Mouse (Mus musculus) macrophage (primary cell): ENCODE results near the gene Osbpl10. TPM values are rescaled to one million over a fixed set of nuclear protein-coding genes. Genes with fewer than 3 reads are reported as not detected.

Experiments
- H3K27ac ChIP-seq: fragments of 350-480 bp; formaldehyde crosslinking; 2 replicates; pipeline ENCODE4 v1.9.0; 2021
- H3K36me3 ChIP-seq: fragments of 350-480 bp; formaldehyde crosslinking; 2 replicates; pipeline ENCODE4 v1.9.0; 2021; ENCODE audit errors: inconsistent target
- H3K4me3 ChIP-seq: fragments of 350-480 bp; formaldehyde crosslinking; 2 replicates; pipeline ENCODE4 v1.9.0; 2021; ENCODE audit errors: inconsistent target
- H3K79me2 ChIP-seq: fragments of 350-480 bp; formaldehyde crosslinking; 2 replicates; pipeline ENCODE4 v1.9.0; 2021; ENCODE audit errors: inconsistent target
- WGBS: methylation state at CpG from one replicate; pipeline ENCODE4 v1.1.7; 2026; ENCODE audit warnings: inconsistent platforms; ENCODE audit not compliant: missing documents; 5-methylcytosine and 5-hydroxymethylcytosine counted together
- polyA plus RNA-seq: library from polyadenylated mRNA; stranded (reverse); fragments of 250-400 nt; gene quantifications from 3 replicates; pipeline ENCODE4 v1.2.4, GENCODE M21; 2018; ENCODE audit warnings: inconsistent platforms

Osbpl10 gene
- polyA plus RNA-seq, 1 experiment from 2014 or later: not detected

DNA sequence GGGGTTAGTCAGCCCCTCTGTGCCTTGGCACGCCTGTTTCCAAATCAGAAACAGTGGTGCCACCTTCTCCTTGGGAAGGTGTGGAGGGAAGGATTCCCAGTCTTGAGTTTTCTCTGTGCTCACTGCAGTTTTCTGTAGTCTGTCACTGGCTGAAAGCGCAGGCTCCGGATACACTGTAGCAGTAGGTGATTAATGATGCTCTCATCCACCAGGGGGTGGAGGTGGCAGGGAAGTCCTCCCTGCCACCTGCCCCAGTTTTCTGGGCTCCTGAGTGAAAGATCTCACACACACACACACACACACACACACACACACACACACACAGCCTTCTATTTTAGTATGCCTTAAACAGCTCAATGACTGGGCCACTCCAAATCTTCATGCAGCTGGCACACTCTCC is 73.6 kb downstream of the Osbpl10 start:
- WGBS: 85% methylated on average over 3 of the region's 3 CpGs
- no peak overlapping the region for H3K4me3 ChIP-seq
- H3K36me3 ChIP-seq: no peaks in the 10 kb centered on the region
- no peaks in the 10 kb centered on the region for H3K79me2 ChIP-seq
- no peak overlapping the region for H3K27ac ChIP-seq

GRCm38 (mm10) chr9:115053779-115054178 is 75.4 kb downstream of the Osbpl10 start:
- H3K4me3 ChIP-seq: no peak overlapping the region
- no peaks in the 10 kb centered on the region for H3K79me2 ChIP-seq
- 90% methylated on average over 14 of the region's 14 CpGs for WGBS
- H3K36me3 ChIP-seq: no peaks in the 10 kb centered on the region
- no peak overlapping the region for H3K27ac ChIP-seq

DNA sequence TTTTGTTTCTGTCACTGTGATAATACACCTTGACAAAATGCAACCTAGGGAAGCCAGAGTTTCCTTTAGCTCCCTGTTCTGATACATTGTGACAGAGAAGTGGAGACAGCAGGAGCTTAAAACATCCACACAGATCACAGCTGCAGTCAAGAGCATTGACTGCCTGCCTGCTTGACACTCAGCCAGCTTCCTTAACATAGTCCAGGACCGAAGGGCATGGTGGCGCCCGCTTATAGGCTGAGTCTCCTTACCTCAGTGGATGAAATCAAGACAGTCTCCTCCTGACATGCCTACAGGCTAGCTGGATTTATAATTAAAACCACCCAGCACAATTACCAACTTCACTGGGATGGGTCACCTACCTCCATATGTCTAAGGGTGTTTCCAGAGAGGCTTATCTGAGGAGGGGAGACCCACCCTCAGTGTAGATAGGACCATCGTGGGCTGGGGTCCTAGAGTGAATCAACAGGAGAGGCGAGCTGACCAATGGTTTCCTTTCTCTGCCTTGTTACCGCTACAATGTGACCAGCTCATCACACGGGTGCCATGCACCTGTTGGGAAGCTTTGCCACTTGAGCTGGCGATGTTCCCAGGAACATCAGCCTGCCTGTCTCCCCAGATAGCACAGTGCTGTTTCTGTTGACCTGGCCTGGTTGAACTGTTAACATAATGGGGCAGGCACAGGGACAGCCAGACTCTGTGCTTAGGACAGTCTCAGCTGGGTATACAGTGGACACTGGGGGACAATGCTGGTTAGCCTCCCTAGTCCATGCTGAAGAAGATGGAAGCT is 76.9 kb downstream of the Osbpl10 start:
- WGBS: 88% methylated on average over 8 of the region's 8 CpGs

GRCm38 (mm10) chr9:115058806-115059205 is 80.4 kb downstream of the Osbpl10 start:
- Histone ChIP-seq H3K27ac (no peak overlapping the region), H3K79me2 (no peaks in the 10 kb centered on the region), H3K4me3 (no peak overlapping the region), H3K36me3 (no peaks in the 10 kb centered on the region)
- WGBS: 90% methylated on average over 5 of the region's 5 CpGs

More for the DNA sequence above, 76.9 kb downstream of the Osbpl10 start:
- Histone ChIP-seq H3K79me2 (no peaks in the 10 kb centered on the region), H3K4me3 (no peak overlapping the region), H3K27ac (no peak overlapping the region), H3K36me3 (no peaks in the 10 kb centered on the region)

DNA sequence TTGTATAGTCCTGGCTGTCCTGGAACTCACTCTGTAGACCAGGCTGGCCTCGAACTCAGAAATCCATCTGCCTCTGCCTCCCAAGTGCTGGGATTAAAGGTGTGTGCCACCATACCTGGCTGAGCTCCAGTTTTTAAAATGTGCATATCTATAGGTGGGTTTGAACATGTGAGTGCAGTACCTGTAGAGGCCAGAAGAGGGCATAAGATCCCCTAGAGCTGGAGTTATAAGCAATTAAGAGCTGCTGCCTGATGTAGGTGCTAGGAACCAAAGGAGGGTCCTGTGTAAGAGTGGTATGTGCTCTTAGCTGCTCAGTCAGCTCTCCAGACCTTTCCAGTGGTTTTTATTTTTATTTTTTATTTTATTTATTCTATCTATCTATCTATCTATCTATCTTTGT is 86.5 kb downstream of the Osbpl10 start:
- WGBS: 88% methylated on average over 1 of the region's 1 CpGs
- Histone ChIP-seq H3K79me2 (no peaks in the 10 kb centered on the region), H3K4me3 (no peak overlapping the region), H3K27ac (no peak overlapping the region), H3K36me3 (no peaks in the 10 kb centered on the region)

GRCm38 (mm10) chr9:115067071-115067470 is 88.7 kb downstream of the Osbpl10 start:
- Histone ChIP-seq H3K27ac (no peak overlapping the region), H3K36me3 (no peaks in the 10 kb centered on the region), H3K4me3 (no peak overlapping the region), H3K79me2 (no peaks in the 10 kb centered on the region)
- 36% methylated on average over 6 of the region's 9 CpGs for WGBS

DNA sequence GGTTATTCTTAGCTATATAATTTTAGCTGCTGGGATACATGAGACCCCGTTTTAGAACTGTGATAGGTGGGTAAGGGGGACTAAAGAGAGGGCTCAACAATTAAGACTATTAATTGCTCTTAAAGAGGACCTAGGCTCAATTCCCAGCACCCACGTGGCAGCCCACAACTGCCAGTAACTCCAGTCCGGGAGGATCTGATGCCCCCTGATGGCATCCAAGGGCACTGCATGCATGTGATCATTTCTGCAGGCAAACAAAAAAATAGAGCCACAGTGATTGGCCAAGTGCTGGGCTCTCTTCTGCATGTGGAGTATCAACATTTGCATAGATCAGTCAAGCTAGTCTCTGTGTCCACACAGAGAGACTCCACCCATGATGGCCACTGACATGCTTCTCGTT is 96.8 kb downstream of the Osbpl10 start:
- H3K27ac ChIP-seq: no peak overlapping the region
- no peaks in the 10 kb centered on the region for H3K79me2 ChIP-seq
- no peaks in the 10 kb centered on the region for H3K36me3 ChIP-seq
- WGBS: 83% methylated on average over 4 of the region's 4 CpGs
- H3K4me3 ChIP-seq: no peak overlapping the region

DNA sequence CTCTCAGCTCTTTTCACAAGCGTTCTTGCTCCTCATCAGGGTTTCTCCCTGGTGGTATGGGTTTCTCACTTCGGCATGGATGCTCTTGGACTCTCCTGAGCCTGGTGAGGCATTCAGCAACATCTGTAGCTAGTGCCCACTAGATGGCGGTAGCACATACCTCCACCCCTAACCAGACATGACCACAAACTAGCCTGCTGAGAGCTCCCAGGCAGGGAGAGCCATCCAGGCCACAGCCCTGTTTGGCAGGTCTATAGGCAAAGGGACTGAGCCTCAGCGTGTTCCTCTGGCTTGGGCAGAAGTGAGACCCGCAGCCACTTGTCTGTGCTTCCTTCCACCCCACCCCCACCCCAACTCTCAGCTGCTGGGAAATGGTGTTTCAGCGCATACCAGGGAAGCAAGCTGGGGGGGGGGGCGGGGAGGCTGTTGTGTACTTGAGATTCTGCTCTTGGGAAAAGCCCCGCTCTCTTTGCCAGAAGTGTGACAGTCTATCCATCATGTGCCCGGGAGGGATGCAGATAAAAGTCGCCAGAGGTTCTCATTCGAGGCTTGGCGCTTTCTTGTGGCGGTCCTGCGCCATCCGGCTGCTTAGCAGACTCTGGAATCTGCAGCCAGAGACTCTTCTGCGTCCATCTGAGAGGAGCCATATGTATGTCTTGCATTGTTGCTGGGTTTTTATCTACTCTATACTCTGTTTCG is 110.1 kb downstream of the Osbpl10 start:
- WGBS: 58% methylated on average over 16 of the region's 17 CpGs
- H3K36me3 ChIP-seq: no peaks in the 10 kb centered on the region
- no peak overlapping the region for H3K27ac ChIP-seq
- no peaks in the 10 kb centered on the region for H3K79me2 ChIP-seq
- H3K4me3 ChIP-seq: no peak overlapping the region

DNA sequence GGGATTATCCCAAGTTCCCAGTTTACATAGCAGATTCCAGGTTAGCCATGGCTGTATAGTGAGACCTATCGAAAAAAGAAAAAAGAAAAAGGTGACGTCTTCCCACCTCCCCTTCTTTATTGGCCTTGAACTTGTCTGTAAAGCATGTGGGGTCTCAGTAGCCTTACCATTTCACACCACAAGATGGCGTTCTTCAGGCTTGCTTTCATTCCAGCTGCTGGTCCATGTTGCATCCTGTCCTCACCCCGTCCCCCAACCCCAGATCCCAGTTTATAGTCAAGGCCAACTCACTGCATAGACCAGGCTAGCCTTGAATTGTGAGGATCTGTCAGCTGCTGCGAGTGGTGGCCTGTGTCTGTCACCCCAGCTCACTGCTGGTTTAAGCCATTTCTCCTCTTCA is 111.3 kb downstream of the Osbpl10 start:
- no peak overlapping the region for H3K4me3 ChIP-seq
- no peaks in the 10 kb centered on the region for H3K79me2 ChIP-seq
- no peak overlapping the region for H3K27ac ChIP-seq
- H3K36me3 ChIP-seq: no peaks in the 10 kb centered on the region
- WGBS: 76% methylated on average over 5 of the region's 5 CpGs

DNA sequence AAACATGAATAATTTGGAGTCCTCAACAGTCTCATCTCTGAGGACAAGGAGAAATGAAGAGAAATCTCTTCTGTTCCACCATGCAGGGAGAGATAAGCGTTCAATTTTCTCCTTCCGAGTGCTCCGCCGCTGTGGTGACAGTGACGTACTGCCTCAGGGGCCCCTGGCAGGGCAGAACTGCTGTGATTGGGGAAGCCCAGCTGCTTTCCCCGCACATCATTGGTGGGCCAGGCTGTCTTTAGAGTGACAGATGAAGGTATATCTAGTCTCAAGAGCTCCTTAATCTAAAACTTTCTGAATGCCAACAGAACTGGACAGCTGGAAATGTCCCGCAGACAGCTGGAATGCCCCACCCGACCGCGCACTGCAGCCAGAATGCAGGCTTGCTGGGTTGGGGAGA is 118.1 kb downstream of the Osbpl10 start:
- Histone ChIP-seq H3K79me2 (no peaks in the 10 kb centered on the region), H3K36me3 (no peaks in the 10 kb centered on the region), H3K27ac (no peak overlapping the region), H3K4me3 (no peak overlapping the region)
- WGBS: 68% methylated on average over 10 of the region's 10 CpGs

- H3K4me3 ChIP-seq: no peak overlapping the region
- H3K36me3 ChIP-seq: no peaks in the 10 kb centered on the region
- H3K79me2 ChIP-seq: no peaks in the 10 kb centered on the region
- no peak overlapping the region for H3K27ac ChIP-seq
- WGBS: 88% methylated on average over 4 of the region's 4 CpGs
These were observed 119.0 kb downstream of the Osbpl10 start for GRCm38 (mm10) chr9:115097340-115097739.

DNA sequence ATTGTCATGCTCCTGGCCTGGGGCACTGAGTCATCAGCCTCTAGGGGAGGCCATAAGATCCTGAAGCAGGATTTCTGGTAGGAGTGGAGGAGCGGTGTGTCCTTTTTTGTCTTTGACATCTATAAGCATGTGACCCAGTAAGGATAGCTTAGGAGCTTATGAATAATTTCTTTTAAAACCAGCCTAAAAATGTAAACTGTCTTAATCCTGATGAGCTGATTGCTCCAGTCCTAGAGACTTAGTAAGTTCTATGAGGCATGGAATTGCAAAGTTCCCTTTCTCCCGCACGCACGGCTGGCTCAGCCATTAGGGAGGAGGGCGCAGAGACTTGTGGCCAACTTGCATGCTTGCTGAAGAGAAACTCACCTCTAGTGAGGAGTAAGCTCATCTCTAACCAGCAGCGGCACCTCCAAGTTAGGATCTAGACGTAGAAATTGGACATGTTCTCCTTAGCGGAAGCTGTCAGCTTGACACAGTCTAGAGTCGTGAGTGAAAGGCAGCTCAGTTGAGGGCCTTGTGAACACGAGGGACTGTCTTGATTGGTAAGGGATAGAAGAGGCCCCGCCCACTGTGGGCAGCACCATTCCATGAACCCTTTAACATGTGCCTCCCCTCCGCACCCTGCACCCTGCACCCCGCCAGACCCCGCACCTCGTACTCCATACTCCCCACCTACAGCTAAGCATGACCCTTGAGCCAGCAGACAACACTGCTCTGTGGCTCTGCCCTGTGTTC is 122.0 kb downstream of the Osbpl10 start:
- no peaks in the 10 kb centered on the region for H3K79me2 ChIP-seq
- no peaks in the 10 kb centered on the region for H3K36me3 ChIP-seq
- no peak overlapping the region for H3K4me3 ChIP-seq
- H3K27ac ChIP-seq: no peak overlapping the region
- 93% methylated on average over 15 of the region's 15 CpGs for WGBS

DNA sequence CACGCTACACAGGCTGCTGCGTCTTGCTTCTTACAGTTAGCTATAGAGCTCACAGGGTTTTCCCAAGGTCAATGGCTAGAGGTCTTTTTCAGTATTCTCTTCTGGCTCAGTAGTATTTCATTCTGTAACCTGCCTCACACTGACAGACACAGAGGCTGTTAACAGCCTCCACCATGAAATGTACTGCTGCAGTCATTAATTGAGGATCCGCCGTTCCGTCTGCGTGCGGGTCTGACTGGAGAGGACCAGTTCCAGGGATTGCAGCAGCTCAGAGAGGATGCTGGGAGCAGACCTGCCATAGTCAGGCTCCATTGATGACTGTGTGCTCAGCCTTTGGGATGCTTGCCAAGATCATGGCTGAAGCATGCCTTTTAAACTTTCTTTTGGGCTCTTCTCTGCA is 129.1 kb downstream of the Osbpl10 start:
- 96% methylated on average over 7 of the region's 7 CpGs for WGBS
- Histone ChIP-seq H3K4me3 (no peak overlapping the region), H3K27ac (no peak overlapping the region), H3K79me2 (no peaks in the 10 kb centered on the region), H3K36me3 (no peaks in the 10 kb centered on the region)

GRCm38 (mm10) chr9:115110655-115111054 is 132.3 kb downstream of the Osbpl10 start:
- no peak overlapping the region for H3K27ac ChIP-seq
- WGBS: 77% methylated on average over 3 of the region's 3 CpGs
- no peaks in the 10 kb centered on the region for H3K36me3 ChIP-seq
- H3K4me3 ChIP-seq: no peak overlapping the region
- no peaks in the 10 kb centered on the region for H3K79me2 ChIP-seq

GRCm38 (mm10) chr9:115117314-115117713 is 138.9 kb downstream of the Osbpl10 start:
- Histone ChIP-seq H3K4me3 (no peak overlapping the region), H3K79me2 (no peaks in the 10 kb centered on the region), H3K36me3 (no peaks in the 10 kb centered on the region), H3K27ac (no peak overlapping the region)
- WGBS: 82% methylated on average over 10 of the region's 10 CpGs
